Mouse (Mus musculus) brain, adult 2 months (tissue): Measurements from ENCODE around the gene Spcs1.

ENCODE experiments used
- DNase-seq: peaks from one replicate; pipeline ENCODE4 v3.0.0; 2011; ENCODE audit warnings: low read depth, low spot score

The Spcs1 gene

GRCm38 (mm10) chr14:31001307-31002205 is at the start of gene Spcs1, which contains the start of gene Glt8d1:
Gene Spcs1, minus strand, starts transcription at chr14:31001672.
Gene Glt8d1, plus strand, starts transcription at chr14:31001400.
- peak; percentile 90 for DNase-seq

DNA sequence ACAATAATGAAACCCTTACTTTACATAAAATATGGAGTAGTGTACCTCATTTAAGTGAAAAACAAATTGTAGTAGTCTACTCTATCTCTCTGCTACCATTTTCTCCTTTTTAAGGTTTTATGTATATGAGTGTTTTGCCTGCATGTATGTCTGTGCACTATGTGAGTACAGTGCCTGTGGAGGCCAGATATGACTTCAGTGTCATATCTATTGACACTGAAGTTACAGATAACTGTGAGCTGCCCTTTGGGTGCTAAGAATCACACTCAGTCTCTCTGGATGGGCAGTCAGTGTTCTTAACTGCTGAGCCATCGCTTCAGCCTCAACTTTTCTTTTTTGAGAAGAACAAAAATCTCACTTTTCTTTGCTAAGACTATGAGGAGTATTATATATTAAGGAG is 44.3 kb upstream of the Spcs1 start:
- no peak for DNase-seq

GRCm38 (mm10) chr14:31045296-31045695 is 43.8 kb upstream of the Spcs1 start:
- DNase-seq, result no peak

GRCm38 (mm10) chr14:31025785-31026184 is 24.3 kb upstream of the Spcs1 start:
- DNase-seq, result peak; percentile 9

DNA sequence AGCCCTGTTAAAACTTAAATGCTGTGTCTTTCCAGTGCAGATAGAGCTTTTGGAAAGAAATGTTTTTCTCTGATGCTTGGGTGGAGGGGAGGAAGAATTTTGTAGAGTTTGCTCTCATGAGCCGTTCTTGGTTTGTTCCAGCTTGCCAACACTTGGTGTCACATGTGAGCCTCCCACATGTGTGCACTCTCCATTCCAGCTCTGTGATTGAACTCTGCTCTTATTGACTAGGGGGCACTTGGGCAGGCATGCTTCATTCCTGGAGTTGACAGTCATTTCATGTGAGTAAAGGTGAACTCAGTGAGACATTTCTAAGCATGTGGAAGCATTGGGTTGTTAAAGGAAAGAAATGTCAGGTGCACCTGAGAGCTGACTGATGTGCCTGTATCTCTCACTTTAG is 21.1 kb upstream of the Spcs1 start:
- no peak for DNase-seq

- DNase-seq, result peak; percentile 85
These were observed 18.1 kb upstream of the Spcs1 start for GRCm38 (mm10) chr14:31019331-31020205.

DNA sequence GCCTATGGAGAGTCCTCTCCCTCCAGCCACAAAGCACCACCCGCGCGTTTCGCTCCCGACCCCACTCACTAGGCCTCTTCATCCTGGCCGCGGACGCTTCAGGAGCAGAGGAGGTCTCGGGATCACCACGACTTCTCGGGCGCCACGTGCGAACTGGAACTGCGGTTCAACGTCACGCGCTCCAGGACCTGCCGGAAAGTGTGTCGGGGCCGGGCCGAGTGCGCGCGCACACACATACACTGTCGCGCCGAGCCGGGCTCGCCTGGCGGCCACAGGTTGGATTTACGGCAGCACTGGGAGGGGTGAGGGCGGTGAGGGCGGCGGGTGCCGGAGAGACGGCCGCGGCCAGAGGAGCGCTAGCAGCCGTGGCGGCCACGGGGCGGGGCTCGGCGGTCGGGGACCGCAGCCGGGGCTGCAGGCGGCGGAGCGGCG is 17.4 kb upstream of the Spcs1 start, which contains the start of the genes Pbrm1 and Gnl3:
Gene Pbrm1, plus strand, starts transcription at position 279 of the 432 bp plus-strand sequence.
Gene Gnl3, minus strand, starts transcription at position 293 of the 432 bp plus-strand sequence.
- DNase-seq, result peak; percentile 98

- peak; percentile 37 for DNase-seq
These were observed 16.4 kb upstream of the Spcs1 start for GRCm38 (mm10) chr14:31017854-31018253.

DNA sequence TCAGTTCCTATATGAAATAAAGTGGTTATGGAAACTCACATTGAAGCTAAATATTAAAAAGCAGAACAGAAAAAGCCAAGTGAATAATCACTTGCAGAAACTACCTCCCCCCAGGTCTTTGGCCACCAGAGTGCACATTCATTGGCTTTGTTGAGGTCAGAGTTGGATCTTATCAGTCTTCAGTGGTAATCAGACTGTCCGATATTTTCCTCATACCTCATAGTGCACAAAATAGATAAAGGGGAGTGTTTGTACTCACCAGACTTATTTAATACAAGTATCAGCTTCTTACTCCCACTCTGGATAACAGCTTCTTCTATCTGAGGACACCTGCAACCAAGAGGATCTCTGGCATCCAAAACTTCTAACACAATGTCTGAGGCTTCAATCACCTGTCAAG is 14.6 kb upstream of the Spcs1 start:
- DNase-seq, result no peak

DNA sequence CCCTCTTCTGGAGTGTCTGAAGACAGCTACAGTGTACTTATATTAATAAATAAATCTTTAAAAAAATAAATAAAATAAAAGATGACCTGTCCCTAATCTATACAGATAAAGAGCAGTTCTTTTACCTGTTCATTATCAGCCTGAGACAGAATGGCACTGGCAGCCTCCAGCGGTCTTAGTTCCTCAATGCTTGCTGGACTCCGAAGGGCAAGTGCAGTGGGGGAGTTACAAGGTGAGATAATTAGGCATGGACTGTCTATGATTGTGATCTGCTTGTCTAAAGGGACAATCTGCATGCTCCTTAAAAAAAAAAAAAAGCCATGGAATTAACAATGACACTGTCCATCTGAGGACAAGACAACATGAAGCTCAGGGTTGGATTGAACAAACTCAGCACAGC is 12.5 kb upstream of the Spcs1 start:
- DNase-seq, result no peak

- DNase-seq, result peak; percentile 50
These were observed 10.1 kb upstream of the Spcs1 start for GRCm38 (mm10) chr14:31011588-31011987.

DNA sequence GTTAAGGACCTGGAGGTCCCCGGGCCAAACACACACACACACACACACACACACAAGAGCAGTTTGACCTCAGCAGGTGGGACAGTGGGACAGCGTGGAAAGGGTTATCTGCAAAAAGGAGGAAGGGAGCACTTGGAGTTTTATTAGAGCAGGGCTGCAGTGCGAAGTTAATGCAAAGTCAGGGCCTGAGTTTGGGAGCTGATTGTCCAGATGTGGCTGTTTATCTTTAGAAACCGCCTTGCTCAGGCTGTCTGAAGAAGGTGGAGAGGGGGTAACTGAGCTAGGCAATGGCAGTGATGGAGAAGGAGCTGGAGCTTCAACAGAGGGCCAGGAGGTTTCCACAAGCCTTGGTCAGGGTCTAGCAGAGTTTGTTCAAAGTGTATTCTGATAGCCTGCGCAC is 5.3 kb upstream of the Spcs1 start:
- no peak for DNase-seq

DNA sequence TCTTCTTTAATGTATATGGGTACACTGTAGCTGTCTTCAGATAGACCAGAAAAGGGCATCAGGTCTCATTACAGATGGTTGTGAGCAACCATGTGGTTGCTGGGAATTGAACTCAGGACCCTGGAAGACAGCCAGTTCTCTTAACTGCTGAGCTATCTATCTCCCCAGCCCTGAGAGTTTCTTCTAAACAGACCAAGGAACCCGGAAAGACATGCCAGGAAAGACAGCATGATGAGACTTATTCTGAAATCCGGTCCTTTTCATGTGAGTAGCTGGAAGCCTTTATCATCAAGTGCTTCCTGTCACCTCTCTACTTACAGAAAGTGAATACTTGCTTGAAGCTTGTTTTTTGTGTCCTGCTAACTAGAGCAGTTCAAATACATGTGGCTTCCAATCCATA is 3.1 kb upstream of the Spcs1 start:
- DNase-seq, result no peak

GRCm38 (mm10) chr14:31000816-31001306 is 611 bp downstream of the Spcs1 start:
- DNase-seq, result peak; percentile 23

GRCm38 (mm10) chr14:31000356-31000755 is 1.1 kb downstream of the Spcs1 start:
- DNase-seq, result no peak

DNA sequence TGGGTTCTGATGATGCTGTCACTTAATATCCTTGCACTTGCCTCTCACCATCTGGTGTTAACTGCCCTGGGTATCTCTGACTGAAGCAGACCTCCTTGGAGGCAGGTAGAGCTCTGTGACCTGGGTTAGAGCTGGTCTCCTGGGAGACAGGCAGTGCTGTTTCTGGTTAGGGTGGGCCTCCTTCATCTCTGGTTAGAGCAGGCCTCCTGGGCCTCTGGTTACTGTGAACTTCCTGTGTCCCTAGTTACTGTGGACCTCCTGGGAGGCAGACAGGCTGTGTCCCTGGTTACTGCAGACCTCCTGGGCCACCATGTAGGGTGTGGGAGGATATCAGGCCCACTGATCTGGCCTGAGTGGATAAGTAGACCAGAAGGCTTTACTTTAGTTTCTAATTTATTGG is 5.1 kb downstream of the Spcs1 start:
- DNase-seq, result no peak

GRCm38 (mm10) chr14:30976222-30976621 is 25.2 kb downstream of the Spcs1 start:
- no peak for DNase-seq

DNA sequence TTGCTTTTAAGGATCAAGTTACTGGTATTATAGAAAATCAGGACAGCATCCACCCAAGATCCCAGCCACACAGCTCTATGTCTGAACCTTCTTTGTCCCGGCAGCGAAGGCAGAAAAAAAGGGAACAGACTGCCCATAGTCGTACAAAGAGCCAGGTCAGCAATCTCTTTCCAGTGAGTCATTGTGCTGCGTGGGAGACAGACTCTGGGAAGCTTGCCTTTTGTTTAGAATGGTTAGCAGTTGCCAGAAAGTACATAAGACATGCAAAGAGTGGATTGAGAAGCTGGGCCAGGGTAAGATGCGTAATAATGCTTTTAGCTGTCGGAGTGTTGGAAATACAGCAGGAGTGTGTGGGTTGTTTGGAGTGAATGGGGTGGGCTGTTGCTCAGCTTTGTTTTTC is 27.3 kb downstream of the Spcs1 start:
- peak; percentile 93 for DNase-seq

- DNase-seq, result no peak
These were observed 41.1 kb downstream of the Spcs1 start for GRCm38 (mm10) chr14:30960366-30960765.

DNA sequence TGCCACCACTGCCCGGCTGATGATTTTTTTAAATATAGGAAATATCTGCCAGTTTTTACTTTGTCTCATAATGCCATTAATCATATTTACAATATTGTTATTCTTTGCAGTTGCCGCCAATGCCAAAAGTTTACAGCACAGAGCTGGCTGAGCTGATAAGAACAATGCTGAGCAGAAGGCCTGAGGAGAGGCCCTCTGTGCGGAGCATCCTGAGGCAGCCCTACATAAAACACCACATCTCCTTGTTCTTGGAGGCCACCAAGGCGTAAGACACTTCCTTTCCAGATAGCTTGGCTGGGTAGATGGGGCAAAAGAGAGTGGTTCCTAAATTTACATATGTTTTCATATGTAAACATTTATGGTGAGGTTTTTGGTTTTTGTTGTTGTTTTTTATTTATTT is 42.4 kb downstream of the Spcs1 start:
- no peak for DNase-seq

- DNase-seq, result no peak
These were observed 43.0 kb downstream of the Spcs1 start for GRCm38 (mm10) chr14:30958517-30958916.
